Mouse (Mus musculus) granulocyte monocyte progenitor cell, adult 5-6 weeks (primary cell): Measurements from ENCODE around the gene Hoxd10. TPM values are rescaled to one million over a fixed set of nuclear protein-coding genes. Genes with fewer than 3 reads are reported as not detected.
A peak's percentile ranks its signal among the peaks of the same experiment; 100 is the strongest.

Source experiments
- ATAC-seq: replicated peaks from 2 replicates; pipeline ENCODE4 v1.8.0; 2016; ENCODE audit warnings: mild to moderate bottlenecking, moderate TSS enrichment, inconsistent platforms; ENCODE audit not compliant: poor library complexity, severe bottlenecking
- total RNA-seq, 2 experiments: library from RNA; stranded (forward) in 1 of 2; stranded (reverse) in 1 of 2; fragments of 200-712, 200-1000 nt in 1 of 2; fragments of >200 nt in 1 of 2; fragmentation: Nextera tagmentation in 1 of 2; gene quantifications; 2 replicates each; pipeline ENCODE4 v1.2.3; 2014 to 2017

Hoxd10 gene
- total RNA-seq, 2 experiments from 2014 or later, result not detected

DNA sequence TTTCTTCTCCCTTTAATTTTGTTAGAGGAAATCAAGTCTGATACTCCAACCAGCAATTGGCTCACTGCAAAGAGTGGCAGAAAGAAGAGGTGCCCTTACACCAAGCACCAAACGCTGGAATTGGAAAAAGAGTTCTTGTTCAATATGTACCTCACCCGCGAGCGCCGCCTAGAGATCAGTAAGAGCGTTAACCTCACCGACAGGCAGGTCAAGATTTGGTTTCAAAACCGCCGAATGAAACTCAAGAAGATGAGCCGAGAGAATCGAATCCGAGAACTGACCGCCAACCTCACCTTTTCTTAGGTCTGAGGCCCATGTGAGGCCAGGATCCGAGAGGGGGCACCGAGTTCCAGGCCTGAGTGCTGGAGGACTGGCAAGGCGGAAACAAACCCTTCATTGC is 2.3 kb downstream of the Hoxd10 start:
- ATAC-seq, result no peak

DNA sequence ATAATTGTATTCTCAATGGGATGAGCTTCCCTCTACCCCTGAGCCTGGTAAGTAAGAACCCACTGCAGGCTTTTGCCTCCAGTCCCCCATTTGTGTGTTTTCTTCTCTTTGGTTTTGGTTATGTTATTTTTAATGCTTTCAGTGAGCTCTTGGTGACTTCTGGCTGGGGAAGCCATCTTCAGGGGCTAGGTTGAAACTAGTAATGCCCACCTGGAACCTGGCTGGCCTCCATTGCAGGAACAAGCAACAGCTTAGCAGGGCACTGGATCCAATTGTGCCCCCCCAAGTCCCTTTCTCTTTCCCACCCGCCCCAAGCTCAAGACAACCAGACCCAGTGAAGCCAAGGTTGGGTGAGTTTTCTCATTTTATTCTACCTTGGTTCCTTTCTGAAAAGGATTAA is 3.7 kb downstream of the Hoxd10 start:
- ATAC-seq, result no peak

DNA sequence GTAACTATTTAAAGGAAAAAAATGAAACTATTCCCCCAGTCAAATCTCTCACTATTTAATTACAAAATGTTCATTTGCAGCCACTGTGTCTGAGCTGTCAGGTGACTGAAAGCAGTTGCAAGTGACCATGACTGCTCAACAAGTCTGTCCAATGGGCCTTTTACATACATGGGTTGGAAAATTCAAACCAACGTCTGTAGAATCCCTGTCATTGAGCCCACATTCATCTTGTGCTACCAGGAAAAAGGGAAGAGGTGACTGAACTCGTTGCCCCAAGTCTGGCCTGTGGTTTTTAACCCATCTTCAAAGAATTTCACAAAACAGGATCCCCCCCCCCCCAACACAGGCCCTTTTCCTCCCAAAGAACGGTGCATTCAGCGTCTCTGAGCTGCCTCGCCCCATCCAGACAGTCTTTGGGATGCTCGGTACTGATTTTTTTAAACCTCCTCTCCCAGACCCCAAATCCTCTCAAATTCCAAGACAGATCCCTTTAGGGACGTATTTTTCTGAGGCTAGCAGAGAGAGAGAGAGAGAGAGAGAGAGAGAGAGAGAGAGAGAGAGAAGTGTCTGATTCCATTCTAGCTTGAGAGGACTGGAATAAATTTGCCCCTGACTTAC is 4.2 kb downstream of the Hoxd10 start:
- ATAC-seq, result no peak

DNA sequence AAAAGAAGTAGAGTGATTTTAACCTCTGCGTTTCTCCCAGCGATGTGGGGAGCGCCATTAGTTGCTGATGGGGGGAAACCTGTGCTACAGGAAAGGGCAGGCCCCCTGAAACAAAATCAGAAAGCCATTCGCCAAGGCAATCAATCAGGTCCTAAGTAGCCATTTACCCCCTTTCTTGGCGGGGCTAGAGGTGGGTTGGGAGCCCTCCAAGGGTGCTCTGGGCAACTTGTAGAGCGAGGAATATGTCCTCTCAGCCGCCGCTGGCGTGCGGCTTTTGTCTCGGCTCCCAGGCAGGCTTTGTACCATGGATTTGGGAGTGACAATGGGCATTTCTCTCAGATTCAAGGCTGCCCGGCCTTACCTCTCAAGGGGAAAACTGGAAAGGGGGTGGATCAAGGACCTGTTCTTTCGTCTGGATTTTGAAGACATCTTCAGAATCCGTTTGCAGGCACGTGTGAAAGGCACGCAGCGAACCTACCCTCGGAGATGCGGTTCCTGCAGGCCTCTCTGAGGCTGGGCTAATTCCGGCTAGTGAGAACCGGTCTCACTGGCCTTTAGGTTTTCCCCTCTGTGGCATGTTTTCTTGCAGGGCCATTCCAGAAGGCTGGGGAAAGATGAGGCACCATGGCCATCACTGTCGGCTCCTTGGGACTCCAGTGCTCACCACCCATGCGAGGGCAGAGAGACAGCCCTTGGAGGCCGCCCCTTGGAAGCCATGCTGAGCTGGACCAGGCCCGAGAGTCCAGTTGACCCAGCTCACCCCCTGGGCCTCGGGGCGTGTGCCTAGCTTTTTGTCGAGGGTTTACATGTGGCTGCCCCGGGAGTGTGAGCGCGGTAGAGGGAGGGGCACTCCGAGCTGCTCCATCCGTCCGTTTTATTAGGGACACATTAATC is 5.0 kb downstream of the Hoxd10 start:
- no peak for ATAC-seq

DNA sequence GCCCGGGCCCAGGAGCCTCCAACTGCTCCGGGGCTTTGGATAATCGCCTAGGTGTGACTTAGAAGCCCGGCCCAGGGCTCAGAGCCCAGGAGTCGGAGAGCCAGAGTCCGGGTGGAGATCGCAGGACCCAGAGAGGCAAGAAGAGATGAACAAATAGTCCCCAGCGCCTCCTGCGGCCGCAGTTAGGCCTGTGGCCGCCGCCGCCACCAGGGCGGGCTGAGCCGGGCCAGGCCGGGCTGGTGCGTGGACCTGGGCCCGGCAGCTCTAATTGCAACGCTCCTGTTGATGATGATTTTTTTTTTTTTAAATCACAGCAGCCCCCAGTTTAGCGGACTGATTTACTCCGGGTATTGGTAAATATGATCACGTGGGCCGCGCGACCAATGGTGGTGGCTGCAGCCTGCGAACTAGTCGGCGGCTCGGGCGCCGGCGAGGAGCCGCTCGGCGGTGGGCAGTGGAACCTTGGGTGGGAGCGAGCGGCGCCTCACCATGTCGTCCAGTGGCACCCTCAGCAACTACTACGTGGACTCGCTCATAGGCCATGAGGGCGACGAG is 5.9 kb downstream of the Hoxd10 start, which contains the start of gene Hoxd9:
Gene Hoxd9 (plus strand): TSS at position 161 of the 555 bp plus-strand sequence.
- ATAC-seq, result 0 out of 2 replicates have a peak, but pooled peaks have one; percentile 27

DNA sequence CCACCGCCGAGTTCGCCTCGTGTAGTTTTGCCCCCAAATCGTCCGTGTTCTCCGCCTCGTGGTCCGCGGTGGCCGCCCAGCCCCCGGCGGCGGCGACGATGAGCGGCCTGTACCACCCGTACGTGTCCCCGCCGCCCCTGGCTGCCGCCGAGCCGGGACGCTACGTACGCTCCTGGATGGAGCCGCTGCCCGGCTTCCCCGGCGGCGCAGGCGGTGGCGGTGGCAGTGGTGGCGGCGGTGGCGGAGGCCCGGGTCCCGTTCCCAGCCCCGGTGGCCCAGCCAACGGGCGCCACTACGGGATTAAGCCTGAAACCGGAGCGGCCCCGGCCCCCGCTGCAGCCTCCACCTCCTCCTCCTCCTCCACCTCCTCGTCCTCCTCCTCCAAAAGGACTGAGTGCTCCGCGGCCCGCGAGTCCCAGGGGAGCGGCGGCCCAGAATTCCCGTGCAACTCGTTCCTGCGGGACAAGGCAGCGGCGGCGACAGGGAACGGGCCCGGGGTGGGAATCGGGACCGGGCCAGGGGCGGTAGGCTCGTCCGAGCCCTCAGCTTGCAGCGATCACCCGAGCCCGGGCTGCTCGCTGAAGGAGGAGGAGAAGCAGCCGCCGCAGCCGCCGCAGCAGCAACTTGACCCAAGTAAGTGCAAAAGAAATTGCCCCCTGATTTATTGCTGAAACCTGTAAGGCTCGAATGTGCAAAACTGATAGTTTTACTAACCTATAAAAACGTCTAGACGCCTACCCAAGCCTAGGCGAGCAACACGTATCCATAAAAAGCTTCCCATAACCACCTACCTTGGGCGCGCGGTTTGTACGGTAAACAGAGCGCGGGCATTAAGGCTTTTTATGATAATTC is 6.7 kb downstream of the Hoxd10 start:
- ATAC-seq, result 0 out of 2 replicates have a peak, but pooled peaks have one; percentile 21

DNA sequence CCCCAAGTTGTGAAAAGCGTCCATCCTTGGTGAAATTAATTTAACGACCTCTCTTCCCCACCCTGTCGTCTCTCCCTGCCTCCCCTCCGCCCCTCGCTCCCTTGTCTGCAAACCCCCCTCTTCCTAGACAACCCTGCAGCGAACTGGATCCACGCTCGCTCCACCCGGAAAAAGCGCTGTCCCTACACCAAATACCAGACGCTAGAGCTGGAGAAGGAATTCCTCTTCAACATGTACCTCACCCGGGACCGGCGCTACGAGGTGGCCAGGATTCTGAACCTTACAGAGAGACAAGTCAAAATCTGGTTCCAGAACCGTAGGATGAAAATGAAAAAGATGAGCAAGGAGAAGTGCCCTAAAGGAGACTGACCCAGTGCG is 7.3 kb downstream of the Hoxd10 start:
- ATAC-seq, result no peak

DNA sequence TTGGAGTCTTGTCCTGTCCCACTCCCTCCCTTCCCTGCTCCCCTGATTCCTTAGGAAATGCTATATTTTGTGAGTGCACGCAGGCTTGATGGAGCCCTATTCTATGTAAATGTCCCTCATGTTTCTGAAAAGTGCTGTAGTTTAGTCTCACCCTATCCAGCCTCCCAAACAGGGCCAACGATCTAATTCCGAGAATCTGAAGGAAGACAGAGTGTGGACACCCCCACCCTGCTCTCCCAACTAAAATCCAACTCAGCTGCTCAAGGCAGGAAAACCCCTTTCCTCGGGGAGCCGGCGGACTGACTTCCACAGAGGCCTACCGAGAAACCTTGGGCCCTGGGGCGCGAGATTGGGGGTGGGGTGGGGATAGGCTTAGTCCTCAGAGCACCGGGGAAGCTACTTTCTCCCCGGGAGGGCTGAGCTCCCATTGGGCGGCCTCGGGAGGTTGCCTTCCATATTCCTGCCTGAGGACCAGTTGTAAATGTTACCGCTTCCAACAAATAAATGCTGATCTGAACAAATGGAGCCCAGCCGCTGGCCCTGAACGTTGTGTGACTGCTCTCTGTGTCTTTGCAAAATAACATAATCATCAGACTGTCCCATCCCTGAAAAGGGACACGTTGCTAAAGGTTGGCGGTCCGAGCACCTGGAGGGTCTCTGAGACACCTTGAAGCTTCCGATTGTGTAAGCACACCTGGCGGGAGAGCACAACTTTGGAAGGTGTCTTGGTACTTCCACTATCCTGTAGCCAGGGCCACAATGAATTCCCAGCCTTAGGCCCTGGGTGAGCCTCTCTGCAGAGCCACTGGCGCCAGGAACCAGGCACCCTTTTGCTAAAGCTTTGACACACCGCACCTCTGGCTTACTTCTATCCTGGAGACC is 8.2 kb downstream of the Hoxd10 start:
- ATAC-seq, result no peak

DNA sequence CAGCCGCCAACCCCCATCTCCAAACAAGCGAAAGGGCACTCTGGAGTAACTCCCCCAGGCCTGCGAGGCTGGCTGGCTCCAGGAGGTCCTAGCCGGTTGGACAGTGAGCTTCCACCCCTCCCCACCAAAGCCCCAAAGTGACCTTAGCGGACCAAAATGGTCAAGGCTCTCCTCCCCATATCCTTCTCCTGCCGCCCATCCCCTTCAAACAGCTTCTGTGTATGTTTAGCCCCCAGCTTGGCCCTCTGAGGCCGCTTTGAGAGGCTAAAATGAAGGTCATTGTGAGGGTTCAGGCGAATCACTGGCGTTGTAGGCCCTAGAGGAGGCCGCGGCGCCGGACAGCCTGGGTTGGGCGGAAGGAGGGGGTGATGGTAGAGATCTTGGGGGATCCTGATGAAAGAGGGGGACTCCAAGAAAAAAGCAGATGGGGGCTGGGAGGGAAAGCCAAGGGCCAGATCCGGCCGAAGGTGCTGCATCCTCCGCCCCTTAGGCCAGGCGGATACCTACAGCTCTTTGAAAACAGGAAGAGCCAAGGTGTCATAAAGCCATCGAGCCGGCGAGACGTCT is 8.9 kb downstream of the Hoxd10 start:
- ATAC-seq, result no peak

DNA sequence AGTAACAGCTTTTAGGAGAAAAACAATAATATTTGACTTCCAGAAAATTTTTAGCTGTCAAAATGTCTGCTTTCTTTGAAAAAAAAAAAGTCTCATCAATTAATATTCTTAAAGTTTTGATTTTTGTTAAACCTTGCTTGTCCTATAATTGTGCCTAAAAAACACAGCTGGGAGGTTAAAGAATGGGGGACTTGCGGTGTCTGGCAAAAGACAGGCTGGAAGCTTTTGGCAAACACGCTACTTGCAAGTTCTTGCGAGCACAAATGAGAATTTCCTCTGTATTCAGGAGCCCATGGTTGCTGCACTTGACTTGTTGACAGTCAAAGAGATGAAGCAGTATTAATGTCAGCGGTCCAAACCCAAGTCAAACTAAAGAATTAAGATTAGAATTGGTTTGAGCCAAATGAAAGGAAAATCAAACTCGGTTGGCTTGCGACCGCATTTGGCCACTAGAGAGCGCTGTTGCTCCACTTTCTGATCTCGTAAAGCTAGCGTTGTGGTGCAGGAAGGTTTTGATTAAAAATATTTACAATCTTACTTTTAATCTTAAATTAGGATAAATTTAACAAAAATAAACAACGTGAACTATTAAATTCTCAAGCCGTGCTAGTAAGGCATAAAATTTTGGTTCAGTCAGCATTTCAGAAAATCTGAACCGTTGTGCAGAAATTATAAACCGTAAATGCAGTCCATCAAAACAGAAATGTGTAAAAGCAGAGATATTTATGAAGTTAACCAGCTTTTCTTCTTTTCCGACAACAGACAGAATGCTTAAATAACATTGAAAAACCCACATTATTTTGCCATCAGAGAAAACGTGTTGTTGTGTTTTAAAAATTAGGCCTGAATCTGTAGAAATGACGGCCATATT is 10.5 kb downstream of the Hoxd10 start:
- ATAC-seq, result no peak

DNA sequence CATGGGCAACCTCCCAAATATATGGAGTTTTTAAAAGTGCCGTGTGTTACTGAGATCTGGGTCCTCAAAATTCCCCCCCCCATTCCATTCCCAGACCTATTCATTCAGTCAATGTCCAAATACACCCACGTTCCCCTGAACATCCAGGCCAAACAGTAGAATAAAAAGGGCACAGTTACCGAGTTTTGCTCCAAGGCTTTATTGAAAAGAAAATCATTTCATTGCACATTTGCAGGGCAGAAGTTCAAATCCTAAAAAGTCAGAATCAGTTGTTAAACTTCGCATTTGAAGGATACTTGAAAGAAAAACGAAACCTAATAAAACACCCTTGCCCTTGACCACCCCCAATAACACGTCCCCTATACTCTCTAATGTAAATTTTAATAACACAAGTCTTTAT is 11.1 kb downstream of the Hoxd10 start:
- no peak for ATAC-seq

DNA sequence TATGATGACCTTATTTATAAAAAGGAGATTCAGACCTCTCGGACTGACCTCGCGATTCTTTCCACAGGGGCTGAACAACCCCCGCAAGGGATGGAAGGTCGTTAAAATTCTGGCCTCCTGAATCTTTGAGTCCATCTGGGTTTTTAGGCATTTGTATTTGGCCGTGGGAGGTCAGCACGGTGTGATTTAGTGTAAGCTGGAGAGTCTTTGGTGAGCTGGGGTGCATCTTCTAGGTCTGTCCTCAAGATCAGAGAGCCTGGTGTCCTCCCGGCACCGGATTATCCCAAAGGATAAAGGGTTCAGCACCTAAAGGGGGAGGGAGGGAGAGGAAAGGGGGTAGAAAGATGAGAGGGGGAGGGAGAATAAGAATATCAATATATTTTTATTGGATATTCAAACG is 11.6 kb downstream of the Hoxd10 start:
- ATAC-seq, result no peak

DNA sequence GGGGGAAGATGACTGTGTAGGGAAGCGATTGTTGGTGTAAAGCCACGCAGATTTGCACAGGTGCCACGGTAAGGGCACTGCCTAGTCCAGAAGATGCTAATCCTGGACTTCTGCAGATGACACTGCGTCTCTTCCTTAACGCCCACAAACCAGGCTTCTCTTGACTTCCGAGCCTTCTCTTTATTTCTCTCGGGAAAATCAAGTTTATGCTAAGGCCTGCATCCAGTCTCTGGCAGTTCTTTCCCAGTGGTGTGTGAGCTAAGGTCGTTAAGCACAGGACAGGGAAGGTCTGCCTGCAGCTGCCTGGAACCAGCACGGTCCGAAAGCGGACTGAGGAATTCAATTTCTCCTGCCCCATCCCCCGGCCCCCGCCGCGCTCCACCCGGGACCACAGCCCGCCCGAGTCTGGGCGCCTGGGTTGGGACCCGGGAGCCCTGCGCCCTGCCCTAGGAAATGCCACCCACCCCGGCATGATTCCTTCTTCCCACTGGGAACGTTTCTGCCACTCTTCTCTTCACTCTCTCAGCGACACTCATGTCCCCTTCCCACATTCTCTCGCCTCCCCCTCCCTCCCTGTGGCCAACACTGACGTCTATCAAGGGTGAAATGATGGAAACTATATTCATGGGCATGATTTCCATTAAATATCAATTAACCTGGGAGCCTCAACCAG is 12.1 kb downstream of the Hoxd10 start:
- no peak for ATAC-seq

DNA sequence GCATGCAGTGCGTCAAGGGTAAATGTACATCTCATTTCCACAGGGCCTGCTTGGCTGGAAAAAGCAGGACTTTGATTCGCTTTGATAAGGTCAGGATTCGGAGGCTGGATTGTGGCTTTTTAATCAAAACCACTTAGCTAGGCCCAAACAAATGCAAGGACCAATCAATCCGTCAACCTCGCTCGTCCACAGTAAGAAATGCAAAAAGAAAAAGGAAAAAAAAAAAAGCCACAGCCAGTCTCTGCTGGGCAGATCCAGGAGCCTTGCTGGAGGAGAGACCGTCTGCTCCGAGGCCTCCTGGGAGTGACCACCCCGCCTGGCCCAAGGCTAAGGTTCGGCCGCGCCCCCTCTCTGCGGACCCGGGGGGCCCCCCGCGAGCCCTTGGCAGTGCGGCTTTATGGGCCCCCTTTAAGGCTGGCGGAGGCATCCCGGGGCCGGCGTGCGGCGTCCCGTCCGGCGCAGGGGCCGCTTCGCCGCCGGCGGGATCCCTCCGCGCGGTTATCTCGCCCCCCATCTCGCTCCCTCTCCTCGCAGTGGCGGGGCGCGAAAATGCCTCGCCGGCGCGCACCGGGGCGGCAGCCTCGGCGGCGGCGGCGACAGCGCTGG is 12.8 kb downstream of the Hoxd10 start, which contains the start of gene Hoxd8:
Gene Hoxd8 (plus strand): TSS at position 223 of the 606 bp plus-strand sequence.
- ATAC-seq, result no peak

DNA sequence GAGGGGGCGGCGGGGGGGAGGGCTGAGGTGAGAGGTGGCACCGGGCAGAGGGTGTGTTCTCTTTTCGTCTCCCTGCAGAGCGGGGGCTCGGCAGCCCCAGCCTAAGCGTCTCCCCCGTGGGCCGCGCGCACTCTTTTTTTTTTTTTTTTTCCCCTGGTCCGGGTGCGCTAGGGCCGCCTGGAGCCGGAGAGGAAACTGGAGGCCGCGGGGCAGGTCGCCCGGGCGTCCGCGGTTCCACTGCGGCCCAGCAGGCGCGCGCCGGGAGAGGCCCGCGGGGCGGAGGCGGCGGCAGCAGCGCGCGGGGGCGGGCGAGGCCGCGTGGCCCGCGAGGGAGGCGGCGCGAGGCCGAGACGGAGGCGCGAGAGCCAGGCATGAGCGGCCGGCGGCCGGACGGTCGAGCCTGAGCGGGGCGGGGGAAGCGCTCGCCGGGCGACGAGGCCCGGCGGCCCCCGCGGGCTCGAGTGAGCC is 13.3 kb downstream of the Hoxd10 start:
- peak; percentile 26; the same call in 1 of the 2 replicates for ATAC-seq

DNA sequence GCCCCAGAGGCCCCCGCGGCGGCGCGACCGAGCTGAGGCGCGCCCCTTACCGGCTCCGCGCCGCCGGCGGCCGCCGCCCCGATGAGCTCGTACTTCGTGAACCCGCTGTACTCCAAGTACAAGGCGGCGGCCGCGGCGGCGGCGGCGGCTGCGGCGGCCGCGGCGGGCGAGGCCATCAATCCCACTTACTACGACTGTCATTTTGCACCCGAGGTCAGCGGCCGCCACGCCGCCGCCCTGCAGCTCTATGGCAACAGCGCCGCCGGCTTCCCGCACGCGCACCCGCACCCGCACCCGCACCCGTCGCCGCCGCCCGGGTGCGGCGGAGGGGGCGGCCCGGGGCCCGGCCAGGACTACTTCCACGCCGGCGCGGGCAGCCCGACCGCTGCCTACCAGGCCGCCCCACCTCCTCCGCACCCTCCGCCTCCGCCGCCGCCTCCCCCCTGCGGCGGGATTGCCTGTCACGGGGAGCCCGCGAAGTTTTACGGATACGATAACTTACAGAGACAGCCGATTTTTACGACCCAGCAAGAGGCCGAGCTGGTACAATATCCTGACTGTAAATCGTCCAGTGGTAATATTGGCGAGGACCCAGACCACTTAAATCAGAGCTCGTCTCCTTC is 13.9 kb downstream of the Hoxd10 start:
- ATAC-seq, result peak; percentile 29; the same call in 1 of the 2 replicates
